Mouse (Mus musculus) mouse embryonic stem cell (cell line): ENCODE data around the gene Ago4.
"Not testable (repeated sequence)": the region's sequence is repeated elsewhere in the genome, so short reads cannot be mapped to it uniquely, and the experiment has no call there.

Source experiments
- in situ Hi-C, 2 experiments: fragments of 300-500 bp; cut with MboI; formaldehyde crosslinking; loops; 1 replicate in 1 of 2; 3 replicates in 1 of 2; pipeline ENCODE4 v1.14.3; 2019 to 2020; ENCODE audit warnings: low sequenced_read_pairs in 2 of 2, low pct_unique_long_range_greater_than_20kb in 1 of 2, mixed read lengths in 1 of 2; ENCODE audit not compliant: unreplicated experiment in 1 of 2

The Ago4 gene

GRCm38 (mm10) chr4:126532827-126533728 is at the start of gene Ago4:
Gene Ago4 (minus strand): TSS chr4:126533472.
- in situ Hi-C loops = no loop called here

GRCm38 (mm10) chr4:126579077-126579476 is 45.8 kb upstream of the Ago4 start:
- in situ Hi-C loops = no loop called here

GRCm38 (mm10) chr4:126577920-126578319 is 44.6 kb upstream of the Ago4 start:
- in situ Hi-C loops = no loop called here

DNA sequence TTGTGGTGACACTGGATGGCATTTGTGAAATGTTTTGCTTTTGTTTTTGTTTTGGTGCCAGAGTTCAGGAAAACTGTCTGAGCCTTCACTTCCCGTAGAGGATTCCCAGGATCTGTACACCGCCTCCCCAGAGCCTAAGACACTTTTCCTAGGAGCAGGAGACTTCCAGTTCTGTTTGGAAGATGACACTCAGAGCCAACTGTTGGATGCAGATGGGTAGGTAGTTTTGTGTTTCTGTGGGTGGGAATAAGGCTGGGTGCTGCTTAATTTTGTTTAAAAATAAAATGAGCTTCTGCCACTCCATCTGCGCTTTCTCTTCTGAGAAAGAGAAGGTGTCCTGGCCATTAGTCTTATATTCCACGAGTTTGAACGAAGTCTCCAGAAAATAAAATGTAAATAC is 43.0 kb upstream of the Ago4 start:
- in situ Hi-C loops = no loop called here

DNA sequence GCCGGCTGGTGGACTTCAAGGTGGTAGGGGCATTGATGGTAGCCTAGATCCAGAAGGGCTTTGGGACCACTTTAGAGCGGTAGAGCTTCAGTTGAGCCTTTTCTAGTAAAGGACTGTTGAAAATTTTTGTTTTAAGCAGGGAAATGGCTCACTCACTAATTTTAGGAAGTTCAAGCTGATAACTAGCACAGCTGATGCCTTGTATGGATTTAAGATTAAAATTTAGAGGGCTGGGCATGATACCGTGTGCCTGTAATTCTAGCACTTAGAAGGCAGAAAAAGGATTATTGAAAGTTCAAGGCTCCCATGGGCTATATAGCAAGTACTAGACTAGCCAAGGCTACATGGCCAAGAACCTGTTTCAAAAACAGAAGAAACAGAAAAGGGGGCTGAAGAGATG is 36.5 kb upstream of the Ago4 start:
- in situ Hi-C loops = no loop called here

GRCm38 (mm10) chr4:126567243-126567642 is 34.0 kb upstream of the Ago4 start:
- in situ Hi-C loops = no loop called here

GRCm38 (mm10) chr4:126563798-126564197 is 30.5 kb upstream of the Ago4 start:
- in situ Hi-C loops = no loop called here

GRCm38 (mm10) chr4:126556809-126557711 is 23.8 kb upstream of the Ago4 start, which contains the start of gene Clspn:
Gene Clspn (plus strand): TSS chr4:126556935.
- in situ Hi-C loops = no loop called here

DNA sequence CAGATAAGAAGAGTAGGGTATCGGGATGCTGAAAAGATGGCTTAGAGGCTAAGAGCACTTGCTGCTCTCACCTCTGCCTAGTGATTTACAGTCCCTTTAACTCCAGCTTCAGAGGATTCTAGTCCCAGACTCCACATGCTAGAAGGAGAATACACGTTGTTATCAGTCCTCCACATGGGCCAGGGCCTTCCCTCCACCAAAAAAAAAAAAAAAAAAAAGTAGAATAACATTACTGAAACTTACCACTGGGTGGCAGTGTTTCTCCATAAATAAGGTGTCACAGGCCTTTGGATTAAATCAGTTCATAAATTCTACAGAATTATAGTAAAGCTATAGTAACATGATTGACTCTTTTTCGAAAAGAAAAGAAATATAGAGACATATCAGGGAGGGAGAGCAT is 21.2 kb upstream of the Ago4 start:
- in situ Hi-C loops = no loop called here

DNA sequence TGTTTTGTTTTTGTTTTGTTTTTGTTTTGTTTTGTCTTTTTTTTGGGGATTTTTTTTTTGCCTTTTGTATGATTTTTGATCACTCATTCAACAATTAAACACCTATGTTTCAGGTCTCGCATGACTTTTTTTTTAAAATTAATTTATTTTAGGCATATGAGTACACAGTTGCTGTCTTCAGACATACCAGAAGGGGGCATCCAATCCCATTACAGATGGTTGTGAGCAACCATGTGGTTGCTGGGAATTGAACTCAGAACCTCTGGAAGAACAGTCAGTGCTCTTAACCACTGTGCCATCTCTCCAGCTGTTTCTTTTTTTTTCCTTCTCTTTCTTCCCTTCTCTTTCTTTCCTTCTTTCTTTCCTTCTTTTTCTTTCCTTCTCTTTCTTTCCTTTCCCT is 20.4 kb upstream of the Ago4 start:
- in situ Hi-C loops = no loop called here

- in situ Hi-C loops = no loop called here
These were observed 19.8 kb upstream of the Ago4 start for GRCm38 (mm10) chr4:126553105-126553504.

- in situ Hi-C loops = no loop called here
These were observed 18.9 kb upstream of the Ago4 start for GRCm38 (mm10) chr4:126552136-126552535.

GRCm38 (mm10) chr4:126546183-126546582 is 12.9 kb upstream of the Ago4 start:
- in situ Hi-C loops = no loop called here

DNA sequence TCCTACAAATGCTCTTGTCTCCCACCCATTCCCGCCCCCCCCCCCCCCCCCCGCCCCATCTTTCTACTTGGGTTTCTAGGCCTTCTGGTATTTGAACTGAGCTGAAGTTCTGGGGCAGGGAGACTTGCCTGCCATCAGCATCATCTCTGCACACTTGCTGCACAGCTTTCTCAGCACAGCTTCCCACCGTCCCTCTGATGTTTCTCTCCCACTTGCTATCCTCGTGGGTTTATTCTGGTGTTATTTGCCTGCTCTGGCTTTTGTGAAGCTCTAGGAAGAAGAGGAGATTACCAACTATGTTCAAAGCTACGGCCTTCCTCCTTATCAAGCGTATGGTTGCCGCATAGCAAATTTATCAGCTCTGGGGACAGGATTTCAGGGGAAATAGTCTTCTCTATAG is 12.4 kb upstream of the Ago4 start:
- in situ Hi-C loops = no loop called here

DNA sequence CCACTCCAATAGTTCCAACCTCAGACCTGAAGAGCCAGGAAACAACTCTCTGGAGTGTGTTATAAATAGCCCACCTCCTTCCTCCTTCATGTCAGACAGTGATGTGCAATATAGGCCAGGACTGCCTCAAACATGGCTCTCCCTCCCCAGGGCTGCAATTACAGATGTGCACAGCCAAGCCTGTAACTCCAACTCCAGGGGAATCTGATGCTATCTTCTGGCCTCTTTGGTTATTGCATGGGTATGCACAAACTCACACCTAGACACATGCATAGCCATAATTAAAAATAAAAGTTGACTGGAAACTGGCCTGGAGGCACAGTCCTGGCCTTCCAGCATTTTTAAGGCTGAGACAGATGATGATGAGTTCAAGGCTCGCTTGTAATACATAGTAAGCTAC is 11.7 kb upstream of the Ago4 start:
- in situ Hi-C loops = no loop called here

GRCm38 (mm10) chr4:126542838-126543237 is 9.6 kb upstream of the Ago4 start:
- in situ Hi-C loops = no loop called here

DNA sequence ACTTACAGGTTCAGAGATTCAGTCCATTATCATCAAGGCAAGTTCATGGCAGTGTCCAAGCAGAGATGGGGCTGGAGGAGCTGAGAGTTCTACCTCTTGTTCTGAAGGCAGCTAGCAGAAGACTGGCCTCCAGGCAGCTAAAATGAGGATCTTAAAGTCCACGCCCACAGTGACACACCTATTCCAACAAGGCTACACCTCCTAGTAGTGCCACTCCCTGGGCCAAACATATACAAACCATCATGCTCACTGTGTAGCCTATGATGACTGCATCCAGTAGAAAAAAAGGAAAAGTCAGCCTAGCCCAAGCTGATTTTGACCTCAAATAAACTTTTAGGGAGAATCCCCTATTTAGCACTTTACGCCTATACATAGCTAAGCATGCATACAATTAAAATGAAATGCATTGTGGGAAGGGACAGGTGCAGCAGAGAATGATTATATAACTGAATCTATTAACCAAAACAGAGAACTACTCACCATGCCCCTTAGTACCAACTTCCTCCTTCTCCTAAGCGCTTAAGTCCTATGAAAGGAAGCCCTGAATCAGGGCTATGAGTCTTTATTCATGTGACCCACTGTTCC is 7.3 kb upstream of the Ago4 start:
- in situ Hi-C loops = no loop called here

DNA sequence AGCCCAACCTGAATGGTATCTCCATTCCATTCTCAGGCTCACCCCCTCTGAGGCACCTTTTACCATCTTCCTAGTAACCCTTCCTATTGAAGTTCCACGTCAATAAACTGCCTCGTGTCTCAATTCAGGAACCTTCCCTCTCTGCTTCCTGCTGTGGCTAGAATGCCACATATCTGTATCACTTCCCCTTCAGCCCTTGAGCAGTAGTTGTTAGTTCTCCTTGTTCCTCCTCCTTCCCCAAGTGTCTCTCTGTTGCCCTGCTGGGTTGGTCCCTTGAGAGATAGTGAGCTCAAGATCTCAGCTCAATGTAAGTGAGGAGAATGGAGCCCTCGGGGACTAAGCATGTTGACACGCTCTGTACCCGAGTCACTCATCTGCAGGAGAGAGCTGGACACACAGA is 3.6 kb upstream of the Ago4 start:
- in situ Hi-C loops = no loop called here

DNA sequence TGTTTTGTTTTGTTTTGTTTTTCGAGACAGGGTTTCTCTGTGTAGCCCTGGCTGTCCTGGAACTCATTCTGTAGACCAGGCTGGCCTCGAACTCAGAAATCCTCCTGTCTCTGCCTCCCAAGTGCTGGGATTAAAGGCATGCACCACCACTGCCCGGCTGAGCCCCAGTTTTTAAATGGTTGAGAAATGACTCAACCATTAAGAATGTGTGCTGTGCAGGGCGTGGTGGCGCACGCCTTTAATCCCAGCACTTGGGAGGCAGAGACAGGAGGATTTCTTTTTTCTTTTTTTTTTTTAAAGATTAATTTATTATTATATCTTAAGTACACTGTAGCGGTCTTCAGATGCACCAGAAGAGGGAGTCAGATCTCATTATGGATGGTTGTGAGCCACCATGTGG is 2.4 kb upstream of the Ago4 start:
- in situ Hi-C loops = not testable (repeated sequence)
